Mouse (Mus musculus) forebrain, embryonic 16.5 days (tissue): Measurements from ENCODE around the gene Rsrp1. TPM values are rescaled to one million over a fixed set of nuclear protein-coding genes. Genes with fewer than 3 reads are reported as not detected.

Experiments
- ATAC-seq: fragments of 200-750 bp; cut with Nextera tagmentation; 2 replicates; pipeline ENCODE4 v1.8.0; 2017; ENCODE audit warnings: mild to moderate bottlenecking, moderate library complexity
- H3K27ac ChIP-seq: fragments of 300-500 bp; sonication (generic); 2 replicates; pipeline ENCODE4 v1.5.1; 2014; ENCODE audit warnings: low read length, control low read depth
- H3K27me3 ChIP-seq: fragments of 300-500 bp; sonication (generic); replicated peaks from 2 replicates; pipeline ENCODE4 v1.6.1; 2014; ENCODE audit warnings: low read length; ENCODE audit not compliant: control insufficient read depth, insufficient read depth
- H3K36me3 ChIP-seq: fragments of 300-500 bp; sonication (generic); 2 replicates; pipeline ENCODE4 v1.6.1; 2014; ENCODE audit not compliant: control insufficient read depth, insufficient read depth
- H3K4me1 ChIP-seq: fragments of 300-500 bp; sonication (generic); replicated peaks from 2 replicates; pipeline ENCODE4 v1.6.1; 2014; ENCODE audit warnings: low read length; ENCODE audit not compliant: control insufficient read depth, insufficient read depth
- H3K4me2 ChIP-seq: fragments of 300-500 bp; sonication (generic); 2 replicates; pipeline ENCODE4 v1.6.1; 2014; ENCODE audit warnings: mild to moderate bottlenecking, low read length, control low read depth
- H3K4me3 ChIP-seq: fragments of 300-500 bp; sonication (generic); replicated peaks from 2 replicates; pipeline ENCODE4 v1.5.1; 2014; ENCODE audit warnings: mild to moderate bottlenecking, low read length, control low read depth
- H3K9ac ChIP-seq: fragments of 300-500 bp; sonication (generic); replicated peaks from 2 replicates; pipeline ENCODE4 v1.6.1; 2014; ENCODE audit warnings: low read depth, low read length, control low read depth
- H3K9me3 ChIP-seq: fragments of 300-500 bp; sonication (generic); 2 replicates; pipeline ENCODE4 v1.6.1; 2016; ENCODE audit warnings: low read length; ENCODE audit not compliant: control insufficient read depth
- WGBS: fragments of 180-500 bp; shearing (Covaris S2); extraction: QIAGEN DNeasy Blood & Tissue Kit; methylation state at CpG from one replicate; pipeline ENCODE4 v1.1.7; 2014; 5-methylcytosine and 5-hydroxymethylcytosine counted together
- polyA plus RNA-seq: library from polyadenylated mRNA; unstranded; fragments of >200 nt; fragmentation: Nextera tagmentation; extraction: Ambion mirVana; gene quantifications from 2 replicates; pipeline ENCODE4 v1.2.1, GENCODE M21; 2015

Rsrp1 gene
- polyA plus RNA-seq, 1 experiment from 2014 or later = 645 TPM

GRCm38 (mm10) chr4:134928464-134928836 is 5.1 kb downstream of the Rsrp1 start:
- no peak overlapping the region for H3K27ac ChIP-seq
- no peak overlapping the region for H3K4me2 ChIP-seq
- H3K36me3 ChIP-seq = peaks cover 25% of the 10 kb centered on the region
- H3K9me3 ChIP-seq = no peaks in the 10 kb centered on the region
- ATAC-seq = no peak
- H3K4me3 ChIP-seq = no peak overlapping the region
- H3K27me3 ChIP-seq = no peaks in the 10 kb centered on the region
- H3K9ac ChIP-seq = no peak overlapping the region
- H3K4me1 ChIP-seq = peaks cover 36% of the 10 kb centered on the region
- 75% methylated on average over 1 of the region's 1 CpGs for WGBS

GRCm38 (mm10) chr4:134929536-134929935 is 6.1 kb downstream of the Rsrp1 start:
- Histone ChIP-seq H3K27ac (no peak overlapping the region), H3K9me3 (no peaks in the 10 kb centered on the region), H3K9ac (no peak overlapping the region), H3K36me3 (peaks cover 29% of the 10 kb centered on the region), H3K4me1 (peaks cover 35% of the 10 kb centered on the region), H3K4me2 (no peak overlapping the region), H3K4me3 (no peak overlapping the region), H3K27me3 (no peaks in the 10 kb centered on the region)
- no peak for ATAC-seq
- 82% methylated on average over 4 of the region's 4 CpGs for WGBS

DNA sequence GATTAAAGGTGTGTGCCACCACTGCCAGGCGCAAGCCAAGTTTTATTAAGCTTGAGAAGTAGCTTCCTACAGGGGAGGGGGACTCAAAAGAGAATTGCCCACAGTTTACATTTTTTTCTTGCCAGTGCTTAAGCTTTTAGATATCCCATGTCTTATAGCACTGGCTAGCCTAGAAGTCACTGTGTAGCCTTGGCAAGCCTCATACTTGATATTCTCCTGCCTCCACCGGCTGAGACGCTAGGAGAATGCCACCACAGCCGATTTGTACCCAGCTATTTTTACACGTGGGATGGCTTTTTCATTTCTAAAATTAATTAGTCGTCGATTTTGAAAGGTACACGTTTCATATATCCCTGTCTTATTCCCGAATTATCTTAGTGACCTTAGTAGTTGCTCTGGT is 6.8 kb downstream of the Rsrp1 start:
- WGBS = 25% methylated on average over 9 of the region's 9 CpGs
- Histone ChIP-seq H3K36me3 (peaks cover 32% of the 10 kb centered on the region), H3K27me3 (no peaks in the 10 kb centered on the region), H3K9ac (peak overlapping the region; percentile 51), H3K4me3 (peak overlapping the region; percentile 97), H3K4me1 (peaks cover 30% of the 10 kb centered on the region), H3K4me2 (peak overlapping the region; percentile 95), H3K9me3 (no peaks in the 10 kb centered on the region), H3K27ac (no peak overlapping the region)
- peak; percentile 11 for ATAC-seq

DNA sequence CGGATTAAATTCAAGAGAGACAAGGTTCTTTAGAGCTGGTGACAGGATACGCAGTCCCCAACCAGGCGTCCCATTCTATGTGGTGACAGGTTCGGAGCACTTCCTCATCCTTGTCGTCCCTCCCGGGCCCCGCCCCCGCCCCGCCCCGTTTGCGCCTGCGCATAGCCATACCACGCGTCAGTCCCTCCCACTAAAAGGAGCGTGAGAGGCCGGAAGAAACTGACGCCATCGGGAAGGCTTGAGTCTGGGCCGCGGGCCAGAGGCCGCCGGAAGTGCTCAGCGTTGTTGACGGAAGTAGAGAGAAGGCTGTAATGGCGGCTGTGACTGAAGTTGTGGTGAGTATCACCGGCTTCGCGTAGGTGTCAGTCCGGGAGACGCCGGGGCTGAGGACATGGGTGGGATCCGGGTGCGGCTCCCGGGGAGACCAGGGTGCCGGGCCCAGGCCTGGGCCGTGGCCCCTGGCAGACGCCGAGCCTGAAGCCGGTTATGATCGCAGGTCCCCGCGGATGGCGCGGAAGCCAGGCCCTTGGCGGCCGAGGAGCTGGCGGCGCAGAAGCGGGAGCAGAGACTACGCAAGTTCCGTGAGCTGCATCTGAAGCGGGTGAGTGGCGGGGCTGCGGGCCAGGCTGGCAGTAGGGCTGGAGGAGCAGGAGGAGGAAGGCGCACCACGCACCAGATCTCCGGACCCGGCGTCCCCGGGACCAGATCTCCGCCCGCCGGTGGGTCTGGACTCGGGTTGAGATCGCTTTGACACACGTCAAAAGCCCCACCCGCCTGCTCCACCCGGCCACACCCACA is 7.5 kb downstream of the Rsrp1 start, which contains the start of gene Syf2:
TSS of gene Syf2 (plus strand) at position 215 of the 798 bp plus-strand sequence.
- Histone ChIP-seq H3K4me2 (peak within 1 kb of the TSS; percentile 95), H3K4me1 (peaks cover 23% of the 10 kb centered on the region), H3K36me3 (peaks cover 31% of the 10 kb centered on the region), H3K27me3 (no peaks in the 10 kb centered on the region), H3K4me3 (peak within 1 kb of the TSS; percentile 97), H3K27ac (peak within 1 kb of the TSS; percentile 79), H3K9me3 (no peaks in the 10 kb centered on the region), H3K9ac (peak within 1 kb of the TSS; percentile 80)
- under 1% methylated on average over 66 of the region's 68 CpGs for WGBS
- ATAC-seq = peak; percentile 98

DNA sequence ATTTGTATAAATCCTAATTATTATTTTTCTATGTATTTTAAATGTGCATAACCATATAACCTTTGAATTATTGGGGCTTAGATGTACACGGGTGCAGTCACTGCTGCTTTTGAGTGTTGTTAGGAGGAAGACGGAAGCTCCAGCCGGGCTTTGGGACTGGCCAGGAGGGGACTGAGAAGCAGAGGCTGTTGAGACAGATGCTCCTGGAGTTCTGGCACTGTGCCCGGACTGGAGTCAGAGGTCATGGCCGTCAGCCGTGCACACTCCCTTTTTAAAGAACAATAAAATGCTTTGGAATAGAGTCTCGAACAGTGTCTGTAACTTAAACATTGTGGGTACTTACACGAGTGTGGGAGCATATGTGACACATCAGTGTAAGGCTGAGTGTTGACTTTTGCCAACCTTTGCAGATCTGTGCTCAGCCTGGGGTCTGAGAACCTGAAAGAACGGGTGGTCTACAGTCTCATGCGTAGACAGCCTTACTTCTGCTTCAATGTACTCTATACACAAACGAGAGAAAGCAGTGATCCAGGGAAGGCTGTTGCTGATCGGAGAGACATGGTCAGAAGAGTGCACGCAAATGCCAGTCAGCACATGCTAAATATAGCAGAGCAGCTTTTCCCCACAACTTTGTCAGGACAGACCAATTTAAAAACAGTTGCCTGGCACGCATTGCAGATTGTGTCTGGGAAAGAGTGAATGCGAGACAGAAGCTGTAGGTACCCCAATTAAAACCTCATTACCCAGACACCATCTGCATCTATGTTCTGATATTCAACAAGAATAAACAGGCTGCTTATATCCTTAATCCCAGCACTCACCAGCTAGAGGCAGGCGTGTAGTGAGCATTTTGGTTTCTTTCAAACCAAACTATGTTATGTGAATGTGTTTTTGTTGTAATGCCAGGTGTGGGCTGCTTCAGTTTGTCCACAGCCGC is 14.1 kb downstream of the Rsrp1 start:
- 42% methylated on average over 17 of the region's 17 CpGs for WGBS
- H3K27ac ChIP-seq = no peak overlapping the region
- H3K27me3 ChIP-seq = no peaks in the 10 kb centered on the region
- ATAC-seq = peak; percentile 73; the same call in 1 of the 2 replicates
- H3K4me2 ChIP-seq = no peak overlapping the region
- no peak overlapping the region for H3K9ac ChIP-seq
- H3K4me3 ChIP-seq = no peak overlapping the region
- no peaks in the 10 kb centered on the region for H3K9me3 ChIP-seq
- H3K4me1 ChIP-seq = no peaks in the 10 kb centered on the region
- H3K36me3 ChIP-seq = peaks cover 28% of the 10 kb centered on the region

DNA sequence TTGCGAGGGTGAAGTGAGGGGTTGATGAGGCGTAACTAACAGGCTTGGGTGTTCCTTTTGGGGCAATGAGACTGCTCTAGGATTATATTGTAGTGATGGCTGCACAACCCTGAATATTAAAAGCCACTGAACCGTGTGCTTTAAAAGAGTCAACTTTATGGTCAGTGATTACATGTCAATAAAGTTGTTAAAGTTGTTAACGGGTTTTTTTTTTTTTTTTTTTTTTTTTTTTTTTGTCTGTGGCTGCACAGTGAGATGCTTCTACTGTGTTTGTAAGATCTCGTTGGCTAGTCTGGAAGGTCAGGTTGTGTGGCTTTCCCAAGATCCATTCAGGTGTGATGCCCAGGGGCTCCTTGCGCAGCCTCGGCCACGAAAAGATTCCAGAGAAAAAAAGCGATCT is 16.5 kb downstream of the Rsrp1 start:
- Histone ChIP-seq H3K36me3 (peaks cover 19% of the 10 kb centered on the region), H3K27me3 (no peaks in the 10 kb centered on the region), H3K4me2 (no peak overlapping the region), H3K4me1 (peaks cover 8% of the 10 kb centered on the region), H3K9ac (no peak overlapping the region), H3K9me3 (no peaks in the 10 kb centered on the region), H3K4me3 (no peak overlapping the region), H3K27ac (no peak overlapping the region)
- 52% methylated on average over 9 of the region's 9 CpGs for WGBS
- no peak for ATAC-seq

DNA sequence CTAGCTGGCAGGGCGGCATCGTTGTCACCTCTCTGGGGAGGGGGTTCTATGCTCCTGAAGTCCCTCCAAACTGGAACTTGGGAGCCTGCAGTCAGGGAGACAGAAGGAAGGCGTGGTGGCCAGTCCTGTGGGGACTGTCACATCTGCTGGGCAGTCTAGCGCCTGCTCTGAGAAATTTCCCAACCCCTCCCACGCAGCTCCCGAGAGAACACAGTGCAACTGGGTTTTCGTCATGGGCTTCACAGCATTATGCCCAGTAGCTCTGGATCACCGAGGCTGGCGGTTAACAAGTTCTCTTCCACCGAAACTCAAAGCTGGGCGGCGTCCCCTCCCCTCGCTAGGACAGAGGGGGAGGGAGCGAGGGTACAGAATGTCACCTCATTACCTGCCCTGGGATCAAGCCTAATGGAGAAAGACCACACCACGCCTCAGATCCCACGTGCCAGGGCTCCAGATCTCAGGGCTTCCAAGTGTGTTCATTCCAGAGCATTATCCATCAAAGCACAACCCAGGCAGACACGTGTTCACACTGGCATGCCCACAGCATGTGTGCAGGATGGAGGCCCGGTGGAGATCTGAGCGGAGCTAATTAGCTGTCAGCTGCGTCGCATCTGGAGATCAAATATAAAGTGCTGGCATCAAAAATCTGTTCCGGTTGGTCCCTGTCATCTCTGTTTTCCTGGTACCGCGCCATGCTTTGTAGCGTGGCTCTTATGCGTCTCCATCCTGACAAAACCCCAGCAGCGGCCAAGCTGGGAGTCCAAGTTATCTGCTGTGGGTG is 20.6 kb downstream of the Rsrp1 start:
- peaks cover 14% of the 10 kb centered on the region for H3K4me1 ChIP-seq
- H3K27ac ChIP-seq = no peak overlapping the region
- H3K4me2 ChIP-seq = peak overlapping the region; percentile 7; the same call in 1 of the 2 replicates
- ATAC-seq = peak; percentile 52; the same call in 1 of the 2 replicates
- H3K4me3 ChIP-seq = no peak overlapping the region
- H3K9ac ChIP-seq = no peak overlapping the region
- no peaks in the 10 kb centered on the region for H3K27me3 ChIP-seq
- WGBS = 40% methylated on average over 27 of the region's 27 CpGs
- no peaks in the 10 kb centered on the region for H3K9me3 ChIP-seq
- no peaks in the 10 kb centered on the region for H3K36me3 ChIP-seq

GRCm38 (mm10) chr4:134946024-134946744 is 22.8 kb downstream of the Rsrp1 start:
- ATAC-seq = peak; percentile 70; the same call in 1 of the 2 replicates
- Histone ChIP-seq H3K27me3 (no peaks in the 10 kb centered on the region), H3K4me3 (peak overlapping the region; percentile 23; the same call in 1 of the 2 replicates)

More at GRCm38 (mm10) chr4:134946024-134946744, 22.8 kb downstream of the Rsrp1 start:
- 10% methylated on average over 17 of the region's 17 CpGs for WGBS
- H3K9ac ChIP-seq = peak overlapping the region; percentile 30; the same call in 1 of the 2 replicates
- H3K4me1 ChIP-seq = peaks cover 19% of the 10 kb centered on the region
- H3K36me3 ChIP-seq = no peaks in the 10 kb centered on the region
- H3K27ac ChIP-seq = no peak overlapping the region
- H3K9me3 ChIP-seq = no peaks in the 10 kb centered on the region
- peak overlapping the region; percentile 53 for H3K4me2 ChIP-seq
